In the genomic region with DNA sequence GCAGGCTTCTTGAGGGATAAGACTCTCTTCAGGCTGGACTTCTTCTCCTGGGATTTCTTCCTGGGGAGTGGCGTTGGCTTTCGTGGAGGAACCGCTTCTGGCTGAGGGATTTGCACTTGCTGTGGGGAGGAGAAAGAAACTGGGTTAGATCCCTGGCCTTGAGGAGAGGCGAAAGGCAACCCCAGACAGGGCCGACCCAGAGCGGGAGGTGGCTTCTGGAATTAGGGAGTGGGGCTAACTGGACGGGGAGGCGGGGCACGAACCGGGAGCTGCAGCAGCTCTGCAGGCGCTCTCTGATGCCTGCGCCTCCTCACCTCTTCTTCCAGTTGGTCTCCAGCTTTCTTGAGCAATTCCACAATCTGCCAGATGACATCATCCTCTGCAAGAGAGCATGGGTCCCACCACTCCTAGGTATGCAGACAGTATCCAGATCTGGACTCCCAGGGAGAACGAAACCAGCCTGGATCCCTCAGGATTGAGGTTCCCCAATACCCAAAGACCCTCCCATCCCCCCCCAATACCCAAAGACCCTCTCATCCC, we compare ENCODE assay signal across 18 mouse cellular contexts. TPM values are rescaled to one million over a fixed set of nuclear protein-coding genes. Genes with fewer than 3 reads are reported as not detected.
DNase-seq lines count a peak whose midpoint lies in the region; ATAC-seq and TF ChIP-seq lines count a peak whose summit lies in the region.
"Had no signal": no experiment of that assay in that cellular context is flagged by ENCODE, and none has a peak within 500 bp of the region (broad histone marks: within the 10 kb centered on the region; RNA-seq: fewer than 3 reads in every experiment).

No protein-coding gene starts in this region.

- TF ChIP-seq EP300 in lung, postnatal 0 days (IDR thresholded peaks at IDR 0.05), result no peak

- 0 out of 2 replicates have a peak overlapping the region, but pooled peaks have one; percentile 19 for H3K9ac ChIP-seq in limb, embryonic 12.5 days (replicated peaks)
- H3K9ac ChIP-seq in hindbrain, embryonic 13.5 days, result peak overlapping the region; percentile 40
- peak overlapping the region; percentile 46; the same call in 1 of the 2 replicates for H3K9ac ChIP-seq in midbrain, postnatal 0 days (replicated peaks; ENCODE audit: low read length, poor library complexity, severe bottlenecking)
- no peak overlapping the region for H3K9ac ChIP-seq in lung, postnatal 0 days (replicated peaks; ENCODE audit: low read depth)
- H3K9ac ChIP-seq: embryonic facial prominence, embryonic 12.5 days; lung, embryonic 14.5 days had no signal

- H3K4me3 ChIP-seq in limb, embryonic 12.5 days (replicated peaks), result no peak overlapping the region
- no peak overlapping the region for H3K4me3 ChIP-seq in limb, embryonic 10.5 days
- no peak overlapping the region for H3K4me3 ChIP-seq in hindbrain, embryonic 13.5 days
- H3K4me3 ChIP-seq in midbrain, postnatal 0 days (ENCODE audit: low read depth, low read length), result no peak overlapping the region
- H3K4me3 ChIP-seq in lung, postnatal 0 days (ENCODE audit: low read depth, low read length), result no peak overlapping the region
- H3K4me3 ChIP-seq: embryonic facial prominence, embryonic 12.5 days had no signal

- no peak for TF ChIP-seq CTCF in midbrain, postnatal 0 days (IDR thresholded peaks at IDR 0.05)
- no peak for TF ChIP-seq CTCF in lung, postnatal 0 days (IDR thresholded peaks at IDR 0.05)

- H3K36me3 ChIP-seq in limb, embryonic 12.5 days, result no peaks in the 10 kb centered on the region
- H3K36me3 ChIP-seq in limb, embryonic 10.5 days, result no peaks in the 10 kb centered on the region
- no peaks in the 10 kb centered on the region for H3K36me3 ChIP-seq in hindbrain, embryonic 13.5 days
- no peaks in the 10 kb centered on the region for H3K36me3 ChIP-seq in midbrain, postnatal 0 days (ENCODE audit: insufficient read depth, low read length)
- H3K36me3 ChIP-seq in lung, postnatal 0 days (ENCODE audit: insufficient read depth, low read length), result no peaks in the 10 kb centered on the region
- H3K36me3 ChIP-seq: embryonic facial prominence, embryonic 12.5 days had no signal

- H3K4me2 ChIP-seq in limb, embryonic 12.5 days, result no peak overlapping the region
- H3K4me2 ChIP-seq in hindbrain, embryonic 13.5 days, result no peak overlapping the region
- peak overlapping the region; percentile 23; the same call in 1 of the 2 replicates for H3K4me2 ChIP-seq in midbrain, postnatal 0 days (ENCODE audit: low read depth, low read length, poor library complexity, severe bottlenecking)
- H3K4me2 ChIP-seq in lung, postnatal 0 days (replicated peaks; ENCODE audit: low read depth, low read length), result no peak overlapping the region
- H3K4me2 ChIP-seq: embryonic facial prominence, embryonic 12.5 days; lung, embryonic 14.5 days had no signal

- no peak overlapping the region for H3K27ac ChIP-seq in limb, embryonic 12.5 days
- no peak overlapping the region for H3K27ac ChIP-seq in limb, embryonic 10.5 days
- peak overlapping the region; percentile 82 for H3K27ac ChIP-seq in hindbrain, embryonic 13.5 days
- peak overlapping the region; percentile 95 for H3K27ac ChIP-seq in midbrain, postnatal 0 days (ENCODE audit: low read depth, low read length)
- H3K27ac ChIP-seq in lung, postnatal 0 days (ENCODE audit: low read length), result no peak overlapping the region
- H3K27ac ChIP-seq: embryonic facial prominence, embryonic 12.5 days; kidney, postnatal 0 days had no signal

- WGBS in limb, embryonic 12.5 days, result 71% methylated on average over 13 of the region's 13 CpGs
- WGBS in limb, embryonic 10.5 days, result 63% methylated on average over 13 of the region's 13 CpGs
- WGBS in hindbrain, embryonic 13.5 days, result 74% methylated on average over 13 of the region's 13 CpGs
- 52% methylated on average over 13 of the region's 13 CpGs for WGBS in midbrain, postnatal 0 days
- 75% methylated on average over 13 of the region's 13 CpGs for WGBS in lung, postnatal 0 days

- peaks cover 15% of the 10 kb centered on the region for H3K4me1 ChIP-seq in limb, embryonic 12.5 days (replicated peaks)
- H3K4me1 ChIP-seq in limb, embryonic 10.5 days, result peaks cover 21% of the 10 kb centered on the region
- peaks cover 21% of the 10 kb centered on the region for H3K4me1 ChIP-seq in hindbrain, embryonic 13.5 days (replicated peaks)
- H3K4me1 ChIP-seq in midbrain, postnatal 0 days (ENCODE audit: insufficient read depth, low read length), result peaks cover 21% of the 10 kb centered on the region
- H3K4me1 ChIP-seq in lung, postnatal 0 days (ENCODE audit: insufficient read depth, low read depth, low read length), result peaks cover 4% of the 10 kb centered on the region; the same call in 1 of the 2 replicates

- no peak for ATAC-seq in limb, embryonic 12.5 days (ENCODE audit: insufficient number of reproducible peaks, insufficient read depth, low FRiP score, low TSS enrichment, low read depth)
- no peak for ATAC-seq in hindbrain, embryonic 13.5 days (ENCODE audit: low FRiP score)
- ATAC-seq in midbrain, postnatal 0 days (ENCODE audit: low FRiP score), result peak; percentile 25
- ATAC-seq in lung, postnatal 0 days, result no peak

- no peak for DNase-seq in limb, embryonic 10.5 days (ENCODE audit: low spot score)
- peak; percentile 45 for DNase-seq in ZHBTc4 (ENCODE audit: low read depth, low spot score)
- DNase-seq in midbrain, postnatal 0 days (ENCODE audit: low spot score), result no peak
- no peak for DNase-seq in yolk sac, embryonic 10.5 days (ENCODE audit: low spot score)
- no peak for DNase-seq in gastrocnemius, adult 18-20 months (ENCODE audit: low spot score)
- no peak for DNase-seq in lung, postnatal 0 days (ENCODE audit: low spot score)

- H3K9me3 ChIP-seq in limb, embryonic 12.5 days, result no peaks in the 10 kb centered on the region
- no peaks in the 10 kb centered on the region for H3K9me3 ChIP-seq in limb, embryonic 10.5 days (replicated peaks)
- H3K9me3 ChIP-seq in hindbrain, embryonic 13.5 days, result no peaks in the 10 kb centered on the region
- H3K9me3 ChIP-seq in midbrain, postnatal 0 days (ENCODE audit: low read length), result no peaks in the 10 kb centered on the region
- H3K9me3 ChIP-seq in lung, postnatal 0 days (ENCODE audit: low read length), result no peaks in the 10 kb centered on the region
- H3K9me3 ChIP-seq: embryonic facial prominence, embryonic 12.5 days had no signal

- H3K27me3 ChIP-seq in limb, embryonic 12.5 days, result peaks cover 31% of the 10 kb centered on the region
- H3K27me3 ChIP-seq in limb, embryonic 10.5 days (ENCODE audit: low read depth, poor library complexity, severe bottlenecking), result peaks cover 34% of the 10 kb centered on the region
- peaks cover 22% of the 10 kb centered on the region for H3K27me3 ChIP-seq in hindbrain, embryonic 13.5 days
- no peaks in the 10 kb centered on the region for H3K27me3 ChIP-seq in midbrain, postnatal 0 days (ENCODE audit: insufficient read depth, low read length)
- no peaks in the 10 kb centered on the region for H3K27me3 ChIP-seq in lung, postnatal 0 days (replicated peaks; ENCODE audit: insufficient read depth, low read length)

RNA-seq across cellular contexts. Expression of a gene that starts 9.7 kb away (rescaled TPM):
- 0.16 and 0.23 TPM in 2 replicates for polyA plus RNA-seq in limb, embryonic 12.5 days (2016; fragmentation: Nextera tagmentation; extraction: Ambion mirVana)
- polyA plus RNA-seq in limb, embryonic 10.5 days (2016; fragmentation: Nextera tagmentation; extraction: Ambion mirVana), result 0.05 and 0.10 TPM in 2 replicates
- 0.31 and 0.57 TPM in 2 replicates for polyA plus RNA-seq in hindbrain, embryonic 13.5 days (2015; fragmentation: Nextera tagmentation; extraction: Ambion mirVana)
- 9.8 and 32.9 TPM in 2 replicates for total RNA-seq in midbrain, postnatal 0 days (2014; rRNA removed)
- polyA plus RNA-seq in midbrain, postnatal 0 days (2015; fragmentation: Nextera tagmentation; extraction: Ambion mirVana), result 4.3 and 4.5 TPM in 2 replicates
- not detected for total RNA-seq in gastrocnemius, adult 18-20 months (2021)
- 0.02 TPM in 1 of 2 replicates, not detected in the other for polyA plus RNA-seq in lung, postnatal 0 days (2015; fragmentation: Nextera tagmentation; extraction: Ambion mirVana)
- total RNA-seq: adrenal gland, postnatal 25 days had no signal

RNA-seq across cellular contexts. Expression of a gene that starts 38.2 kb away (rescaled TPM):
- 0.28 TPM in 1 of 2 replicates, not detected in the other for polyA plus RNA-seq in limb, embryonic 12.5 days (2016; fragmentation: Nextera tagmentation; extraction: Ambion mirVana)
- 0.24 and 0.45 TPM in 2 replicates for polyA plus RNA-seq in limb, embryonic 10.5 days (2016; fragmentation: Nextera tagmentation; extraction: Ambion mirVana)
- polyA plus RNA-seq in hindbrain, embryonic 13.5 days (2015; fragmentation: Nextera tagmentation; extraction: Ambion mirVana), result 0.19 TPM in 1 of 2 replicates, not detected in the other
- total RNA-seq in midbrain, postnatal 0 days (2014; rRNA removed), result 0.49 TPM in 1 of 2 replicates, not detected in the other
- polyA plus RNA-seq in midbrain, postnatal 0 days (2015; fragmentation: Nextera tagmentation; extraction: Ambion mirVana), result 0.15 TPM in 1 of 2 replicates, not detected in the other
- total RNA-seq in gastrocnemius, adult 18-20 months (2021), result not detected
- polyA plus RNA-seq in lung, postnatal 0 days (2015; fragmentation: Nextera tagmentation; extraction: Ambion mirVana), result 0.12 TPM in 1 of 2 replicates, not detected in the other
- total RNA-seq: adrenal gland, postnatal 25 days; CH12.LX; heart, adult 18-20 months; layer of hippocampus, postnatal 14 days had no signal
- polyA plus RNA-seq: embryonic facial prominence, embryonic 12.5 days; frontal cortex, adult 2 months; kidney, postnatal 0 days; urinary bladder, adult 2 months had no signal

RNA-seq across cellular contexts. Expression of a gene that starts 46.3 kb away (rescaled TPM):
- polyA plus RNA-seq in limb, embryonic 12.5 days (2016; fragmentation: Nextera tagmentation; extraction: Ambion mirVana), result 123 and 125 TPM in 2 replicates
- 121 and 129 TPM in 2 replicates for polyA plus RNA-seq in limb, embryonic 10.5 days (2016; fragmentation: Nextera tagmentation; extraction: Ambion mirVana)
- polyA plus RNA-seq in hindbrain, embryonic 13.5 days (2015; fragmentation: Nextera tagmentation; extraction: Ambion mirVana), result 96.0 and 96.7 TPM in 2 replicates
- total RNA-seq in midbrain, postnatal 0 days (2014; rRNA removed), result 60.0 and 64.9 TPM in 2 replicates
- polyA plus RNA-seq in midbrain, postnatal 0 days (2015; fragmentation: Nextera tagmentation; extraction: Ambion mirVana), result 63.2 and 63.8 TPM in 2 replicates
- total RNA-seq in gastrocnemius, adult 18-20 months (2021), result 10 to 100 TPM; 37.1 to 42.1 TPM
- polyA plus RNA-seq in lung, postnatal 0 days (2015; fragmentation: Nextera tagmentation; extraction: Ambion mirVana), result 44.3 and 49.5 TPM in 2 replicates

RNA-seq across cellular contexts. Expression of a gene that starts 47.2 kb away (rescaled TPM):
- not detected in 2 replicates for polyA plus RNA-seq in limb, embryonic 12.5 days (2016; fragmentation: Nextera tagmentation; extraction: Ambion mirVana)
- polyA plus RNA-seq in limb, embryonic 10.5 days (2016; fragmentation: Nextera tagmentation; extraction: Ambion mirVana), result 0.03 and 0.04 TPM in 2 replicates
- polyA plus RNA-seq in hindbrain, embryonic 13.5 days (2015; fragmentation: Nextera tagmentation; extraction: Ambion mirVana), result 0.08 TPM in 1 of 2 replicates, not detected in the other
- 0.05 and 0.14 TPM in 2 replicates for total RNA-seq in midbrain, postnatal 0 days (2014; rRNA removed)
- polyA plus RNA-seq in midbrain, postnatal 0 days (2015; fragmentation: Nextera tagmentation; extraction: Ambion mirVana), result 0.07 TPM in 1 of 2 replicates, not detected in the other
- total RNA-seq in gastrocnemius, adult 18-20 months (2021), result under 1 TPM in 1 of 2 experiments, not detected in 1; 0.05 TPM
- polyA plus RNA-seq in lung, postnatal 0 days (2015; fragmentation: Nextera tagmentation; extraction: Ambion mirVana), result 0.04 TPM in 1 of 2 replicates, not detected in the other
- total RNA-seq: CH12.LX; heart, adult 18-20 months; heart, postnatal 14 days had no signal
- polyA plus RNA-seq: kidney, postnatal 0 days had no signal

Comparison
In these comparisons a context has a peak if more than half of its experiments do, and no peak if none do; other contexts are left out.
1. H3K27ac ChIP-seq: peak in hindbrain, embryonic 13.5 days (single experiment) and midbrain, postnatal 0 days (single experiment); none in limb, embryonic 12.5 days (single experiment), limb, embryonic 10.5 days (single experiment) and lung, postnatal 0 days (single experiment).